Mouse (Mus musculus): ENCODE data around the gene Mmp27. TPM values are rescaled to one million over a fixed set of nuclear protein-coding genes. Genes with fewer than 3 reads are reported as not detected.

The Mmp27 gene
- polyA plus RNA-seq, 1 experiment from 2014 or later, result not detected

DNA sequence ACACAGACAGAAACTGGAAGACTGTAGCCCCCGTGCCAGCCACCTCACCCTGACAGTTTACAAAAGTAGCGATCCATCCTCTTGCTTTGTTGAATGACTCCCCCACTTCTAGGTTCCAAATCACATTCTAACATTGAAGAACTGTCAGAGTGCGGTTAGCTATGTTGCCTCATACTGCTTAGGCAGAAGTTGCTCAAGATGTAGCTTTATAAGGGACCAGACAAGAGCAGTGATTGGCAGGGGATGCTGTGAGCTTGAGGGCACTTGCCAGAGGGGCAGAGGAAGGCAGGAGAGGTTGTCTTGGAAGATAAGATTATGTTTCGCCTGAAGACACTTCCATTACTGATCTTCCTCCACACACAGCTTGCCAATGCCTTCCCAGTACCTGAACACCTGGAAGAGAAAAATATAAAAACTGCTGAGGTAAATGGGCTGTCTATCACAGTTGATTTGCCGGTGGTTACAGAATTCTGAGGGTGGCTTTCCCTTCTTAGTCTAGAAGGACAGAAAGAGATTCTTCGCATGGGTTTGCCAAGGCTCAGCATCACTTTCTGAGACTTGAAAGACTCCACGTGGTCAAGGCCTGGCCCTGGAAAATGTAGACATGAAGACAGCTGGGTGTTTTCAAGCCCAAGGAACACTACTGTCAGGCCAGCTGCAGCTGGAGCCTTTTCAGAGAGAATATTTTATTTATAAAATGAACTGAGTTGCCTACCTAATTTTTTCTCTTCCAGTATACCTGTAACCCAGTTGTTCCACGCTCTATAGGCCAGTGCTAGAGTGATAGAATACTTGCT is 12.8 kb upstream of the Mmp27 start, which contains the start of gene Mmp8:
TSS of gene Mmp8 (plus strand) at position 236 of the 797 bp plus-strand sequence.
- whole genome bisulfite sequencing, result 56% methylated on average over 8 of the region's 8 CpGs
- ATAC-seq (replicated peaks; ENCODE audit: low FRiP score, low TSS enrichment, low read depth) (no peak), DNase-seq (ENCODE audit: low spot score) (no peak)
- Histone ChIP-seq H3K9me3 (ENCODE audit: control insufficient read depth, low read length) (no peaks in the 10 kb centered on the region), H3K27me3 (replicated peaks; ENCODE audit: control insufficient read depth, insufficient read depth, low read length) (no peaks in the 10 kb centered on the region), H3K27ac (ENCODE audit: low read depth) (no peak within 1 kb of the TSS), H3K36me3 (ENCODE audit: control insufficient read depth, insufficient read depth, low read length) (no peaks in the 10 kb centered on the region), H3K4me2 (ENCODE audit: low read length) (no peak within 1 kb of the TSS), H3K9ac (ENCODE audit: low read length) (no peak within 1 kb of the TSS), H3K4me1 (replicated peaks; ENCODE audit: control insufficient read depth, insufficient read depth, low read length) (0 out of 2 replicates have a peak, but pooled peaks cover 3% of the 10 kb centered on the region), H3K4me3 (ENCODE audit: low read depth, low read length) (no peak within 1 kb of the TSS)

DNA sequence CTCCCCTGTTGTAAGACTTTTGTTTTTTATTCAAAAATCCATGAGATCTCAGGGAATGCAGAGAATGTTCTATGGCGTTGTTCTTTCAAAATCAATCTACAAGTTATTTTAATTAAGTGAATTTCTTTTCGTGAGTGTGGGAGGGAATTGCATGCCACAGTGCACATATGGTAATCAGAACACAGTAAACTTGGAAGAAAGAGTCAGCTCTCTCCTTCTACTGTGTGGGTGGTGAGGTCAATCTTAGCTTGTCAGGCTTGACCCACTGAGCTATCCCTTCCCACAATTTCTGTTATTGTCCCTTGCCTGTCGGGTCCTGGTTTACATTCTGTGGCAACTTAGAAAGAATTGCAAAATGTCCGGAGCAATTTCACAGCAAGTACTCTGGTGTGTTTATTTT is 11.2 kb upstream of the Mmp27 start:
- Histone ChIP-seq H3K27ac (ENCODE audit: low read depth) (no peak overlapping the region), H3K9ac (ENCODE audit: low read length) (no peak overlapping the region), H3K4me1 (replicated peaks; ENCODE audit: control insufficient read depth, insufficient read depth, low read length) (0 out of 2 replicates have a peak, but pooled peaks cover 3% of the 10 kb centered on the region), H3K9me3 (ENCODE audit: control insufficient read depth, low read length) (no peaks in the 10 kb centered on the region), H3K27me3 (replicated peaks; ENCODE audit: control insufficient read depth, insufficient read depth, low read length) (no peaks in the 10 kb centered on the region), H3K4me2 (ENCODE audit: low read length) (no peak overlapping the region), H3K4me3 (ENCODE audit: low read depth, low read length) (no peak overlapping the region), H3K36me3 (ENCODE audit: control insufficient read depth, insufficient read depth, low read length) (no peaks in the 10 kb centered on the region)
- ATAC-seq (replicated peaks; ENCODE audit: low FRiP score, low TSS enrichment, low read depth), result no peak
- WGBS, result 70% methylated on average over 4 of the region's 4 CpGs
- DNase-seq (ENCODE audit: low spot score), result no peak

DNA sequence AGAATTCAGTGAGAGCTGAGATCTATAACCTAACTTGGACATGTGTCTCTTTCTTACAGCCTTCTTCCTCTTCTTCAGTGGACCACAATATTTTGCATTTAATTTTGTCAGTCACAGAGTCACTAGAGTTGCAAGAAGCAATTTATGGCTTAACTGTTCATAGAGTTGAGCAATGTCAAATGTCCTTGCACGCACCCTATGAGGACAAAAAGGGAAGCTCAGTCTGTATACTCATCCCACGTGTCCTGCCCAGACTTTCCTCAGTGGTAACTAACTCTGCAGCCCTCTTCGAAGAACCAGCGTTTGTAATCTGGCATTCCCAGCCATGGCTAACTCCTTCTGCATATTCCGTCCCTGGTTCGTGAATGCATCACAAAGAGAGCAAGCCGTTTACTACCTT is 3.8 kb upstream of the Mmp27 start:
- Histone ChIP-seq H3K4me3 (ENCODE audit: low read depth, low read length) (no peak overlapping the region), H3K9ac (ENCODE audit: low read length) (no peak overlapping the region), H3K27me3 (replicated peaks; ENCODE audit: control insufficient read depth, insufficient read depth, low read length) (no peaks in the 10 kb centered on the region), H3K4me1 (replicated peaks; ENCODE audit: control insufficient read depth, insufficient read depth, low read length) (no peaks in the 10 kb centered on the region), H3K9me3 (ENCODE audit: control insufficient read depth, low read length) (no peaks in the 10 kb centered on the region), H3K36me3 (ENCODE audit: control insufficient read depth, insufficient read depth, low read length) (no peaks in the 10 kb centered on the region), H3K4me2 (ENCODE audit: low read length) (no peak overlapping the region), H3K27ac (ENCODE audit: low read depth) (no peak overlapping the region)
- 68% methylated on average over 7 of the region's 7 CpGs for WGBS
- no peak for DNase-seq (ENCODE audit: low spot score)
- ATAC-seq (replicated peaks; ENCODE audit: low FRiP score, low TSS enrichment, low read depth), result no peak

DNA sequence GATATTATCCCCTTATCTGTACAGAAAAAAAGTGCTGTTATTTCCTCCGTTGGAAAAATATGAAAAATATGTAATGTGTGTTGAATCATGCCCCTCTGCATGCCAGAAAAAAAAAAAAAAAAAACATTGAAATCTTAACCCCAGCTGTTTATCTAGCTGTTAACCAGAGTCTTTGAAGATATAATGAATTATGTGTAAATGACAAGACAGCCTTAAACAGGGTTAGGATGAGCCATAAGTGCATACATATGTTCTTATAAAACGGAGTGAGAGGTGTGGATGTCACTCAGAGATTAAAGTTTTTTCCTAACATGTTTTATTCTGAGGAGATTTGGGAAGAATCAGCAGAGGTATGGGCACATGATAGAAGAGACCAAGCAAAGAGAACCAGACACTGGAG is 3.3 kb upstream of the Mmp27 start:
- WGBS, result 50% methylated on average over 2 of the region's 2 CpGs
- no peaks in the 10 kb centered on the region for H3K9me3 ChIP-seq (ENCODE audit: control insufficient read depth, low read length)
- H3K4me1 ChIP-seq (replicated peaks; ENCODE audit: control insufficient read depth, insufficient read depth, low read length), result no peaks in the 10 kb centered on the region; the same call in 1 of the 2 replicates
- no peaks in the 10 kb centered on the region for H3K36me3 ChIP-seq (ENCODE audit: control insufficient read depth, insufficient read depth, low read length)
- no peaks in the 10 kb centered on the region for H3K27me3 ChIP-seq (replicated peaks; ENCODE audit: control insufficient read depth, insufficient read depth, low read length)
- no peak overlapping the region for H3K9ac ChIP-seq (ENCODE audit: low read length)
- ATAC-seq (replicated peaks; ENCODE audit: low FRiP score, low TSS enrichment, low read depth) (no peak), DNase-seq (ENCODE audit: low spot score) (no peak)
- no peak overlapping the region for H3K27ac ChIP-seq (ENCODE audit: low read depth)
- H3K4me3 ChIP-seq (ENCODE audit: low read depth, low read length), result no peak overlapping the region
- no peak overlapping the region for H3K4me2 ChIP-seq (ENCODE audit: low read length)

DNA sequence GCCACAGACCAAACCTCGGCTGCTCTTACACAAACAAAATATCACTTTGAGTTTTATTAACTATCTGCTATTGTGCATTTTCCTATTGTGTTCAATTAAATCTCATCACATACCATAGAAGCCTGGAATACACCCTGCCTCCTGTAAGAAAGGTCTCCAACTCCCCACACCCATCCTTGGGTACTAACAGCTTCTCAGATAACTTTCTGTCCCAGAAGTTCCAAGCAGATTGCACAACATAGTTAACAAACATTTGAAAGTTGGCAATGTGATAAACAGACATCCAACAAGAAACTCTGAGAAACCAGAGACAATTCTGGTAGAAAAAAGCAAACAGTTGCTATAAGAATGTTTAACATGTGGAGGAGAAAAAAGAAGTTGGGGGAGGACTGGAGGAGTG is 711 bp upstream of the Mmp27 start:
- Histone ChIP-seq H3K4me1 (replicated peaks; ENCODE audit: control insufficient read depth, insufficient read depth, low read length) (no peaks in the 10 kb centered on the region; the same call in 1 of the 2 replicates), H3K9ac (ENCODE audit: low read length) (no peak overlapping the region), H3K36me3 (ENCODE audit: control insufficient read depth, insufficient read depth, low read length) (no peaks in the 10 kb centered on the region), H3K4me3 (ENCODE audit: low read depth, low read length) (no peak overlapping the region), H3K27ac (ENCODE audit: low read depth) (no peak overlapping the region), H3K9me3 (ENCODE audit: control insufficient read depth, low read length) (no peaks in the 10 kb centered on the region), H3K4me2 (ENCODE audit: low read length) (no peak overlapping the region), H3K27me3 (replicated peaks; ENCODE audit: control insufficient read depth, insufficient read depth, low read length) (no peaks in the 10 kb centered on the region)
- 76% methylated on average over 1 of the region's 1 CpGs for WGBS
- ATAC-seq (replicated peaks; ENCODE audit: low FRiP score, low TSS enrichment, low read depth) (no peak), DNase-seq (ENCODE audit: low spot score) (no peak)

DNA sequence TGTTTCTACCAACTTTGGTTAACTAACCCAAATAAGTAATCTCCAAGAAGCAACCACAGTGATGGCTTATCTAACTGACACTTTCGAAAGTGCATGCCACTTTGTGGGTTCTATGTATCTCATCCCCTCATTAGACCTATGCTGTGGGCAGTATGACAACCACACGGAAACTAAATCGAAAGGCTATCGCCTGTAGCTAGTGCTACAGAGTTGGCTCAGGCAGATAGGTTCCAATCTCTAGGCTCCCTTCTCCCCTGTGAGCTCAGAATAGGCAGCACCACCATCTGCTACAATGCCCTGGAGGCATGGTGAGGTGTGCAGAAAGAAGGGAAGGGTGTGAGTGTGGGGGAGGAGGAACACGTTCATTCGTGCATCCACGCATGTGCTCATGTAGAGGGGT is 992 bp downstream of the Mmp27 start:
- Histone ChIP-seq H3K4me1 (replicated peaks; ENCODE audit: control insufficient read depth, insufficient read depth, low read length) (no peaks in the 10 kb centered on the region; the same call in 1 of the 2 replicates), H3K36me3 (ENCODE audit: control insufficient read depth, insufficient read depth, low read length) (no peaks in the 10 kb centered on the region), H3K4me3 (ENCODE audit: low read depth, low read length) (no peak overlapping the region), H3K4me2 (ENCODE audit: low read length) (no peak overlapping the region), H3K9ac (ENCODE audit: low read length) (no peak overlapping the region), H3K27ac (ENCODE audit: low read depth) (no peak overlapping the region), H3K9me3 (ENCODE audit: control insufficient read depth, low read length) (no peaks in the 10 kb centered on the region), H3K27me3 (replicated peaks; ENCODE audit: control insufficient read depth, insufficient read depth, low read length) (no peaks in the 10 kb centered on the region)
- no peak for ATAC-seq (replicated peaks; ENCODE audit: low FRiP score, low TSS enrichment, low read depth)
- WGBS, result 93% methylated on average over 7 of the region's 7 CpGs
- no peak for DNase-seq (ENCODE audit: low spot score)

DNA sequence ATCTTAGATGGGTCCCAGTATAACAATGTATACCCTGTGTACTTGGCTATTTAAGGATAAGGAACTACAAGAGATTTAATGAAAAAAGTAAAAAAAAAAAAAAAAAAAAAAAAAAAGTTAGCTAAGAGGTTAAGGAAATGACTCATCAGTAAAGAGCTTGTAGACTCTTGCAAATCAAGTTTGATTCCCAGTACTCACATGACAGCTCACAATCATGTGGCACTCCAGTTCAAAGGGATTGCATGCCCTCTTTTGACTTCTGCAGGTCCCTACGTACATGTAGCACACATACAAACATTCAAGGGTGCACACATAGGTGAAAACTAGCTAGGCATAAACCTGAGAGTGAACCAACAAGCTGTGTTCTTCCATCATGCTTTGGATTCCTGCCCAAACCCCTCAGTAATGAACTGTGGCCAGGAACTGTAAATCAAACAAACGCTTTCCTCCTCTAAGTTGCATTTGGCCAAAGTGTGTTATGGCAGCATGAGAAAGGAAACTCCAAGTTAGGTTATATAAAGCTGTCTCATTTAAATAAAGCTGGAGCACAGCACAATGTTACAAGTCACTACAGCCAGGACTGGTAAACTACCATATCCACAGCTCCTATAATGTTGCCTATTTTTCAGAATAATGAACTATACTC is 1.6 kb downstream of the Mmp27 start:
- H3K9me3 ChIP-seq (ENCODE audit: control insufficient read depth, low read length), result no peaks in the 10 kb centered on the region
- ATAC-seq (replicated peaks; ENCODE audit: low FRiP score, low TSS enrichment, low read depth), result no peak
- no peaks in the 10 kb centered on the region for H3K36me3 ChIP-seq (ENCODE audit: control insufficient read depth, insufficient read depth, low read length)
- H3K4me3 ChIP-seq (ENCODE audit: low read depth, low read length), result no peak overlapping the region
- H3K27ac ChIP-seq (ENCODE audit: low read depth), result no peak overlapping the region
- no peak overlapping the region for H3K4me2 ChIP-seq (ENCODE audit: low read length)
- no peak for DNase-seq (ENCODE audit: low spot score)
- H3K4me1 ChIP-seq (replicated peaks; ENCODE audit: control insufficient read depth, insufficient read depth, low read length), result no peaks in the 10 kb centered on the region; the same call in 1 of the 2 replicates
- no peaks in the 10 kb centered on the region for H3K27me3 ChIP-seq (replicated peaks; ENCODE audit: control insufficient read depth, insufficient read depth, low read length)
- H3K9ac ChIP-seq (ENCODE audit: low read length), result no peak overlapping the region
- 60% methylated on average over 2 of the region's 2 CpGs for WGBS

DNA sequence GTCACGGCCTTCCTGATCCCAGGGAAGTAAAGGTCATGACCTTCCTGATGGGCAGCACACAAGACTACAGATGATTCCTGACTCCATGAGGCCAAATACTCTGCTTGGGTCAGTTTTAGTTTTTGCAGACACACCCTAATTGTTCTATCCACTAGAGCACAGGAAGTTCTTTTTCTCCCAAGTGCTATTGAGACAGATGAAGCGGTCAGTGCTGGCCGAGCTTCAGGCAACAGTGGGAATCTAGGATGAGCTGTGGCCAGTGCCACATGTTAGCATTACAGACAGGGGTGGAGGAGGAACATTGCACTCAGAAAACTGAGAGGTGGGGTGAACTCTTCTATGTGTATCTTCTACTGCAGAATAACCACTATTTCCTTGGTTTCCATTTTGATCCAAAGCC is 4.3 kb downstream of the Mmp27 start:
- H3K27me3 ChIP-seq (replicated peaks; ENCODE audit: control insufficient read depth, insufficient read depth, low read length), result no peaks in the 10 kb centered on the region
- WGBS, result 76% methylated on average over 3 of the region's 3 CpGs
- H3K9me3 ChIP-seq (ENCODE audit: control insufficient read depth, low read length), result no peaks in the 10 kb centered on the region
- H3K4me1 ChIP-seq (replicated peaks; ENCODE audit: control insufficient read depth, insufficient read depth, low read length), result no peaks in the 10 kb centered on the region; the same call in 1 of the 2 replicates
- DNase-seq (ENCODE audit: low spot score), result no peak
- H3K9ac ChIP-seq (ENCODE audit: low read length), result no peak overlapping the region
- no peak overlapping the region for H3K4me3 ChIP-seq (ENCODE audit: low read depth, low read length)
- ATAC-seq (replicated peaks; ENCODE audit: low FRiP score, low TSS enrichment, low read depth), result no peak
- no peak overlapping the region for H3K4me2 ChIP-seq (ENCODE audit: low read length)
- H3K27ac ChIP-seq (ENCODE audit: low read depth), result no peak overlapping the region
- no peaks in the 10 kb centered on the region for H3K36me3 ChIP-seq (ENCODE audit: control insufficient read depth, insufficient read depth, low read length)

Data from intestine, embryonic 14.5 days (tissue).